Mouse (Mus musculus) cerebellum, postnatal 36 days (tissue): ENCODE data around the gene Zbtb9.
A peak's percentile ranks its signal among the peaks of the same experiment; 100 is the strongest.

ENCODE experiments used
- DNase-seq, 2 experiments: peaks; one replicate each; pipeline ENCODE4 v3.0.0; 2021 to 2022; ENCODE audit warnings: mixed read lengths in 2 of 2

Zbtb9 gene

GRCm38 (mm10) chr17:27042840-27043239 lies 69.9 kb downstream of the Zbtb9 start:
- DNase-seq: no peak

DNA sequence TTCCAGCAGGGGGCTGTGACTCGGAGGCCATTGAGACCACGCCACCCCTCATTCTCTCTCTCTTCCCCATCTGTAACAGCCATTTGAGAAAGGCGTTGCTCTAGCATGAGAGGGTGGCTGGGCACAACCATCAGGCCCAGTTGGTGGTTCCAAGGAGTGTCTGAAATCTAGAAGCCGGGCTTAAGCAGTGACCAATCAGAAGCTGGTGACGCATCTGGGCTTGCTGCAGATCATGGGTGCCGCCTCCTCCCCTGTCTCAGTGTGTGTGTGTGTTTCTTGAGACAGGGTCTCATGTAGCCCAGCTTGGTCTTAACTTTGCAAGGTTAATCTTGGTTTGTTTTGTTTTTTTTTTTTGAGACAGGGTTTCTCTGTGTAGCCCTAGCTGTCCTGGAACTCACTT lies 72.2 kb downstream of the Zbtb9 start:
- no peak for DNase-seq

GRCm38 (mm10) chr17:27047762-27048444 lies 74.9 kb downstream of the Zbtb9 start:
- no peak for DNase-seq

DNA sequence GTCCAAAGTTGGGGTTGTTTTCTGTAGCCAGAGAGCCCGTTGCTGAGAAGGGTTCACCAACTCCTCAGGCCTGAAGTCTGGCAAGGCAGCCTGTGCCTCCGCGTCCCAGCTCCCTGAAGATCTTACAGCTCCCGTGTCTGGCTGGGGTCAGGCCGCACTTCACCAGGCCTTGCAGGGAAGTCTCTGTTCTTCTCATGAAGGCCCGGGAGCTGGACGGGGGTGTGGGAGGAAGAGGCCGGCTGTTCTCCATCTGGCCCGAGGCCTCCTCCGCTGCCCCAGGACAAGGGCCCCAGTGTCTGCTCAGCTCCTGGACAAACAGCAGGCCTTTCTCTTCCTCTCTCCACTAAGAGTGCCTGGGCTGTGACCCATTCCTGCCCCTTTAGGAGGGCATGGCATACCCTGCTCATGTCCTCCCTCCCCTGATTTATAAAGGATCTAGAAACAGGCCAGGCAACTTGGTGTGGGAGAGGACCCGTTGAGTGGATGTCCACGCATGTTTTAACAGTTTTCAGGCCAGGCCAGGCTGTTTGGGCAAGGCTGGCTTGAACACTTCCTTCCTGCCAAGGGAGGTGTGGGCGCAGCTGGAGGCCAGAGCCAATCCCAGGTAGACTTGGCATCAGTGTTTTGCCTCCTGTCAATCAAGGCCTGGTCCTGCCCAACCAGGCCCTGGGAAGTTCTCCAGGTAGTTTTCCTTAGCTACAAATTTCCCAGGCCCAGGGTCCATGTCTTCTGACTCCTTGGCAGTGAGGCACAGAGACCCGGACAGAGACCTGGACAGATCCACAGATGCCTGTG lies 75.7 kb downstream of the Zbtb9 start:
- DNase-seq: no peak

- DNase-seq: no peak
These were observed 77.9 kb downstream of the Zbtb9 start for GRCm38 (mm10) chr17:27050853-27051252.

GRCm38 (mm10) chr17:27051514-27051913 lies 78.5 kb downstream of the Zbtb9 start:
- DNase-seq: no peak

GRCm38 (mm10) chr17:27056170-27056569 lies 83.2 kb downstream of the Zbtb9 start:
- no peak for DNase-seq

DNA sequence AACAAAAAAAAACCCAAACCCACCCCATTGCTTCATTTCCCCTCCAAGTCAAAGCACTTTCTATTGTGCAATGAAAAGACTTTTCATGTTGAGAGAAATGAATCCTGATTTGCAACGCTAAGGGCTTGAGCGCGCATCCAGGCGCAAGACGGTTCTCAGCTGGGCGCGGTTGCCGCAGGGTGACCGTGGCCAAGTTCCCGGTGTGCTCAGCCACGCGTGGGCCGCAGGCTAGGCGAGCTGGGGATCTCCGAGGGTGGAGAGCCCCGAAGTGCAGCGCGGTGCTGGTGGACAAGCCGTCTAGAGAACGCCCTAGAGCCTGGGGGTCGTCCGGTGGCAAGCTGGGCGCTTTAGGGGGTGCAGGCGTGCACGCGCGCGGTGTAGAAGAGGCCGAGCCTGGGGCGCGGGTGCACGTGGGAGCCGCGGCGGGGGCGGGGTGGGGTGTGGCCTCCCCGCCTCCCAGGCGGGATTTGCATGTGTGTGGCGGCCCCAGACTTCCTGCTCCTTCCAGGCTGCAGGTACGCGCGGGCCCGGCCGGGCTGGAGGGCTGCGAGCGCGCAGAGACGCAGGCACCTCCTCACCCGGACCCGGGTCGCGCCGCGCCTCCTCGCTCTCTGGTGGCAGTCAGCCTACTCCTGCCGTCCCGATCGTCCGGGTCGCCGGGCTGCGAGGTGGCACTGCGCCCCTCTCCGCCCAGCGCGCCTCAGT lies 84.0 kb downstream of the Zbtb9 start, which contains the start of gene Itpr3:
TSS of gene Itpr3 (plus strand) at position 493 of the 705 bp plus-strand sequence.
- peak; percentile 53 to 71 for DNase-seq

GRCm38 (mm10) chr17:27057517-27058055 lies 84.6 kb downstream of the Zbtb9 start:
- DNase-seq: no peak
